Mouse (Mus musculus) G1E (cell line): ENCODE measurements around the gene Ppp1r3d.

ENCODE experiments used
- CTCF ChIP-seq: IDR thresholded peaks from 2 replicates; pipeline ENCODE4 v1.5.1; 2012; ENCODE audit warnings: low read depth, low read length, inconsistent platforms, mixed read lengths
- GATA1 ChIP-seq: IDR thresholded peaks from 2 replicates; pipeline ENCODE4 v1.6.1; 2012; ENCODE audit warnings: borderline replicate concordance, low read length, inconsistent platforms, mixed read lengths
- POLR2AphosphoS5 ChIP-seq: IDR thresholded peaks from 2 replicates; pipeline ENCODE4 v1.6.1; 2012; ENCODE audit warnings: low read depth, low read length, inconsistent platforms; ENCODE audit not compliant: insufficient replicate concordance

GRCm38 (mm10) chr2:178413081-178413480, 1.2 kb downstream of the Ppp1r3d start:
- no peak for TF ChIP-seq CTCF
- no peak for TF ChIP-seq POLR2AphosphoS5
- TF ChIP-seq GATA1, result no peak
